Mouse (Mus musculus) embryonic fibroblast, embryonic 13.5 days (primary cell): ENCODE data around the gene Fam187a.

Source experiments
- CTCF ChIP-seq: IDR thresholded peaks from 2 replicates; pipeline ENCODE4 v1.5.1; 2011; ENCODE audit warnings: mild to moderate bottlenecking, control low read depth, low read length, moderate library complexity, borderline replicate concordance; ENCODE audit not compliant: insufficient read depth
- POLR2A ChIP-seq: IDR thresholded peaks from 2 replicates; pipeline ENCODE4 v1.6.1; 2011; ENCODE audit warnings: low read depth, mild to moderate bottlenecking, control low read depth, low read length, moderate library complexity

GRCm38 (mm10) chr11:102902107-102902506 is 17.1 kb downstream of the Fam187a start:
- no peak for TF ChIP-seq CTCF
- no peak for TF ChIP-seq POLR2A
